Mouse (Mus musculus) testis, adult 2 months (tissue): Measurements from ENCODE around the gene Nme1.

Source experiments
- CTCF ChIP-seq: fragments of 200-500 bp; IDR thresholded peaks from 2 replicates; pipeline ENCODE4 v1.5.1; 2012; ENCODE audit warnings: low read depth, mild to moderate bottlenecking, inconsistent platforms, low read length, moderate library complexity; ENCODE audit not compliant: control insufficient read depth, insufficient read depth, insufficient replicate concordance
- POLR2A ChIP-seq: fragments of 200-500 bp; IDR thresholded peaks from 2 replicates; pipeline ENCODE4 v1.6.1; 2012; ENCODE audit warnings: low read depth, mild to moderate bottlenecking, inconsistent platforms, low read length, moderate library complexity; ENCODE audit not compliant: control insufficient read depth

GRCm38 (mm10) chr11:93965391-93965790 lies 2.9 kb downstream of the Nme1 start:
- no peak for TF ChIP-seq POLR2A
- no peak for TF ChIP-seq CTCF
